Mouse (Mus musculus): ENCODE results near the gene Slfn5. TPM values are rescaled to one million over a fixed set of nuclear protein-coding genes. Genes with fewer than 3 reads are reported as not detected.

Slfn5 gene
- polyA plus RNA-seq, 2 experiments: 0.54 to 0.84 TPM

GRCm38 (mm10) chr11:82907651-82908607 lies 43.2 kb upstream of the Slfn5 start, which contains the start of gene Nle1:
Gene Nle1, minus strand, starts transcription at chr11:82908411.
- H3K36me3 ChIP-seq (replicated peaks; ENCODE audit: control insufficient read depth, insufficient read depth, low read depth): peaks cover 14% of the 10 kb centered on the region
- H3K9ac ChIP-seq (replicated peaks): peak within 1 kb of the TSS; percentile 71
- H3K4me1 ChIP-seq (replicated peaks; ENCODE audit: control insufficient read depth in 2 of 2, insufficient read depth in 2 of 2, low read length in 1 of 2): peaks cover 0 to 3% of the 10 kb centered on the region in 2 experiments; a peak in 3 of 4 replicates
- H3K9me3 ChIP-seq (ENCODE audit: control insufficient read depth, low read length): no peaks in the 10 kb centered on the region
- DNase-seq (ENCODE audit: low read depth in 3 of 3, low spot score in 3 of 3) (peak; percentile 70 to 78 (median 76)), ATAC-seq (ENCODE audit: insufficient read depth) (peak; percentile 63)
- no peak within 1 kb of the TSS for H3K27ac ChIP-seq
- H3K4me3 ChIP-seq (ENCODE audit: insufficient read depth in 1 of 2, low read depth in 2 of 2, low read length in 2 of 2): peak within 1 kb of the TSS; percentile 64 to 82
- peak within 1 kb of the TSS; percentile 82 for H3K4me2 ChIP-seq (ENCODE audit: low read depth)
- TF ChIP-seq CTCF (IDR thresholded peaks at IDR 0.05; ENCODE audit: low read depth): peak; percentile 97
- no peak for TF ChIP-seq EP300 (IDR thresholded peaks at IDR 0.05; ENCODE audit: low read depth)
- under 1% methylated on average over 73 of the region's 73 CpGs for WGBS (ENCODE audit: insufficient replicate concordance)
- no peaks in the 10 kb centered on the region for H3K27me3 ChIP-seq (ENCODE audit: control insufficient read depth, insufficient read depth, low read length)

GRCm38 (mm10) chr11:82908608-82908989 lies 42.5 kb upstream of the Slfn5 start:
- 40% methylated on average over 10 of the region's 10 CpGs for WGBS (ENCODE audit: insufficient replicate concordance)
- Histone ChIP-seq H3K4me1 (replicated peaks; ENCODE audit: control insufficient read depth in 2 of 2, insufficient read depth in 2 of 2, low read length in 1 of 2) (peaks cover 0 to 3% of the 10 kb centered on the region in 2 experiments; a peak in 3 of 4 replicates), H3K36me3 (replicated peaks; ENCODE audit: control insufficient read depth, insufficient read depth, low read depth) (peaks cover 10% of the 10 kb centered on the region), H3K27me3 (ENCODE audit: control insufficient read depth, insufficient read depth, low read length) (no peaks in the 10 kb centered on the region), H3K9ac (replicated peaks) (peak overlapping the region; percentile 56), H3K9me3 (ENCODE audit: control insufficient read depth, low read length) (no peaks in the 10 kb centered on the region), H3K4me2 (ENCODE audit: low read depth) (peak overlapping the region; percentile 82), H3K4me3 (ENCODE audit: insufficient read depth in 1 of 2, low read depth in 2 of 2, low read length in 2 of 2) (peak overlapping the region; percentile 20 to 82; a peak in 3 of 4 replicates), H3K27ac (no peak overlapping the region)
- DNase-seq (ENCODE audit: low read depth in 3 of 3, low spot score in 3 of 3): no peak
- ATAC-seq (ENCODE audit: insufficient read depth): no peak
- TF ChIP-seq EP300 (IDR thresholded peaks at IDR 0.05; ENCODE audit: low read depth): no peak
- no peak for TF ChIP-seq CTCF (IDR thresholded peaks at IDR 0.05; ENCODE audit: low read depth)

- DNase-seq (ENCODE audit: low read depth in 3 of 3, low spot score in 3 of 3) (no peak), ATAC-seq (ENCODE audit: insufficient read depth) (no peak)
- Histone ChIP-seq H3K36me3 (replicated peaks; ENCODE audit: control insufficient read depth, insufficient read depth, low read depth) (no peaks in the 10 kb centered on the region), H3K4me1 (replicated peaks; ENCODE audit: control insufficient read depth in 2 of 2, insufficient read depth in 2 of 2, low read length in 1 of 2) (peaks cover 0 to 3% of the 10 kb centered on the region in 2 experiments; a peak in 3 of 4 replicates), H3K27me3 (ENCODE audit: control insufficient read depth, insufficient read depth, low read length) (no peaks in the 10 kb centered on the region), H3K4me3 (ENCODE audit: insufficient read depth in 1 of 2, low read depth in 2 of 2, low read length in 2 of 2) (no peak within 1 kb of the TSS), H3K9ac (replicated peaks) (no peak within 1 kb of the TSS), H3K9me3 (ENCODE audit: control insufficient read depth, low read length) (no peaks in the 10 kb centered on the region), H3K4me2 (ENCODE audit: low read depth) (no peak within 1 kb of the TSS), H3K27ac (no peak within 1 kb of the TSS)
- 65% methylated on average over 4 of the region's 4 CpGs for WGBS (ENCODE audit: insufficient replicate concordance)
- TF ChIP-seq EP300 (IDR thresholded peaks at IDR 0.05; ENCODE audit: low read depth) (no peak), CTCF (IDR thresholded peaks at IDR 0.05; ENCODE audit: low read depth) (no peak)
These were observed 40.9 kb upstream of the Slfn5 start, which contains the start of gene Unc45b for GRCm38 (mm10) chr11:82910250-82910649. Gene Unc45b, plus strand, starts transcription at chr11:82910550.

- no peak for DNase-seq (ENCODE audit: low read depth in 3 of 3, low spot score in 3 of 3)
- ATAC-seq (ENCODE audit: insufficient read depth): no peak
- H3K4me1 ChIP-seq (replicated peaks; ENCODE audit: control insufficient read depth in 2 of 2, insufficient read depth in 2 of 2, low read length in 1 of 2): peaks cover 0 to 3% of the 10 kb centered on the region in 2 experiments; a peak in 3 of 4 replicates
- TF ChIP-seq CTCF (IDR thresholded peaks at IDR 0.05; ENCODE audit: low read depth) (no peak), EP300 (IDR thresholded peaks at IDR 0.05; ENCODE audit: low read depth) (no peak)
- H3K27me3 ChIP-seq (ENCODE audit: control insufficient read depth, insufficient read depth, low read length): no peaks in the 10 kb centered on the region
- H3K36me3 ChIP-seq (replicated peaks; ENCODE audit: control insufficient read depth, insufficient read depth, low read depth): no peaks in the 10 kb centered on the region
- H3K4me2 ChIP-seq (ENCODE audit: low read depth): no peak overlapping the region
- no peak overlapping the region for H3K4me3 ChIP-seq (ENCODE audit: insufficient read depth in 1 of 2, low read depth in 2 of 2, low read length in 2 of 2)
- H3K9me3 ChIP-seq (ENCODE audit: control insufficient read depth, low read length): no peaks in the 10 kb centered on the region
- no peak overlapping the region for H3K27ac ChIP-seq
- no peak overlapping the region for H3K9ac ChIP-seq (replicated peaks)
- 49% methylated on average over 11 of the region's 11 CpGs for WGBS (ENCODE audit: insufficient replicate concordance)
These were observed 40.3 kb upstream of the Slfn5 start for GRCm38 (mm10) chr11:82910679-82911389.
